Mouse (Mus musculus): Measurements from ENCODE around the gene Stard3. TPM values are rescaled to one million over a fixed set of nuclear protein-coding genes. Genes with fewer than 3 reads are reported as not detected.

Gene Stard3
- 5.3 and 8.1 TPM in 2 replicates for polyA plus RNA-seq (2012; ENCODE audit: insufficient read depth, insufficient read length, missing spikeins)

- Histone ChIP-seq H3K27ac (replicated peaks; ENCODE audit: low read depth, low read length) (peak within 1 kb of the TSS; percentile 96), H3K4me3 (ENCODE audit: insufficient read depth, low read depth, low read length) (peak within 1 kb of the TSS; percentile 95), H3K4me1 (ENCODE audit: control insufficient read depth, insufficient read depth, insufficient read length, low read length) (peaks cover 34% of the 10 kb centered on the region)
These were observed at the start of gene Stard3 for GRCm38 (mm10) chr11:98358161-98359083. Gene Stard3 (plus strand): TSS chr11:98358368.

GRCm38 (mm10) chr11:98313790-98314323, 44.3 kb upstream of the Stard3 start:
- Histone ChIP-seq H3K27ac (replicated peaks; ENCODE audit: low read depth, low read length) (no peak overlapping the region), H3K4me3 (ENCODE audit: insufficient read depth, low read depth, low read length) (no peak overlapping the region), H3K4me1 (ENCODE audit: control insufficient read depth, insufficient read depth, insufficient read length, low read length) (no peaks in the 10 kb centered on the region)

GRCm38 (mm10) chr11:98317479-98317878, 40.7 kb upstream of the Stard3 start:
- H3K4me1 ChIP-seq (ENCODE audit: control insufficient read depth, insufficient read depth, insufficient read length, low read length): no peaks in the 10 kb centered on the region
- H3K4me3 ChIP-seq (ENCODE audit: insufficient read depth, low read depth, low read length): no peak overlapping the region
- no peak overlapping the region for H3K27ac ChIP-seq (replicated peaks; ENCODE audit: low read depth, low read length)

- Histone ChIP-seq H3K27ac (replicated peaks; ENCODE audit: low read depth, low read length) (no peak overlapping the region), H3K4me1 (ENCODE audit: control insufficient read depth, insufficient read depth, insufficient read length, low read length) (no peaks in the 10 kb centered on the region), H3K4me3 (ENCODE audit: insufficient read depth, low read depth, low read length) (no peak overlapping the region)
These were observed 39.6 kb upstream of the Stard3 start for GRCm38 (mm10) chr11:98318421-98319116.

- no peak overlapping the region for H3K4me3 ChIP-seq (ENCODE audit: insufficient read depth, low read depth, low read length)
- H3K27ac ChIP-seq (replicated peaks; ENCODE audit: low read depth, low read length): no peak overlapping the region
- H3K4me1 ChIP-seq (ENCODE audit: control insufficient read depth, insufficient read depth, insufficient read length, low read length): no peaks in the 10 kb centered on the region
These were observed 39.0 kb upstream of the Stard3 start for GRCm38 (mm10) chr11:98319120-98319519.

GRCm38 (mm10) chr11:98319544-98319943, 38.6 kb upstream of the Stard3 start:
- no peak overlapping the region for H3K27ac ChIP-seq (replicated peaks; ENCODE audit: low read depth, low read length)
- no peaks in the 10 kb centered on the region for H3K4me1 ChIP-seq (ENCODE audit: control insufficient read depth, insufficient read depth, insufficient read length, low read length)
- no peak overlapping the region for H3K4me3 ChIP-seq (ENCODE audit: insufficient read depth, low read depth, low read length)

GRCm38 (mm10) chr11:98319944-98320343, 38.2 kb upstream of the Stard3 start:
- Histone ChIP-seq H3K4me1 (ENCODE audit: control insufficient read depth, insufficient read depth, insufficient read length, low read length) (no peaks in the 10 kb centered on the region), H3K27ac (replicated peaks; ENCODE audit: low read depth, low read length) (no peak overlapping the region), H3K4me3 (ENCODE audit: insufficient read depth, low read depth, low read length) (no peak overlapping the region)

GRCm38 (mm10) chr11:98320381-98320780, 37.8 kb upstream of the Stard3 start:
- H3K27ac ChIP-seq (replicated peaks; ENCODE audit: low read depth, low read length): no peak overlapping the region
- H3K4me1 ChIP-seq (ENCODE audit: control insufficient read depth, insufficient read depth, insufficient read length, low read length): no peaks in the 10 kb centered on the region
- no peak overlapping the region for H3K4me3 ChIP-seq (ENCODE audit: insufficient read depth, low read depth, low read length)

GRCm38 (mm10) chr11:98320806-98321676, 37.1 kb upstream of the Stard3 start:
- H3K27ac ChIP-seq (replicated peaks; ENCODE audit: low read depth, low read length): no peak overlapping the region
- no peak overlapping the region for H3K4me3 ChIP-seq (ENCODE audit: insufficient read depth, low read depth, low read length)
- H3K4me1 ChIP-seq (ENCODE audit: control insufficient read depth, insufficient read depth, insufficient read length, low read length): no peaks in the 10 kb centered on the region

GRCm38 (mm10) chr11:98321677-98322003, 36.5 kb upstream of the Stard3 start:
- Histone ChIP-seq H3K4me3 (ENCODE audit: insufficient read depth, low read depth, low read length) (no peak overlapping the region), H3K4me1 (ENCODE audit: control insufficient read depth, insufficient read depth, insufficient read length, low read length) (no peaks in the 10 kb centered on the region), H3K27ac (replicated peaks; ENCODE audit: low read depth, low read length) (no peak overlapping the region)

GRCm38 (mm10) chr11:98322159-98322558, 36.0 kb upstream of the Stard3 start:
- Histone ChIP-seq H3K4me1 (ENCODE audit: control insufficient read depth, insufficient read depth, insufficient read length, low read length) (no peaks in the 10 kb centered on the region), H3K27ac (replicated peaks; ENCODE audit: low read depth, low read length) (no peak overlapping the region), H3K4me3 (ENCODE audit: insufficient read depth, low read depth, low read length) (no peak overlapping the region)

- no peak overlapping the region for H3K27ac ChIP-seq (replicated peaks; ENCODE audit: low read depth, low read length)
- H3K4me3 ChIP-seq (ENCODE audit: insufficient read depth, low read depth, low read length): no peak overlapping the region
- no peaks in the 10 kb centered on the region; the same call in 1 of the 2 replicates for H3K4me1 ChIP-seq (ENCODE audit: control insufficient read depth, insufficient read depth, insufficient read length, low read length)
These were observed 34.9 kb upstream of the Stard3 start for GRCm38 (mm10) chr11:98323136-98323866.

- H3K27ac ChIP-seq (replicated peaks; ENCODE audit: low read depth, low read length): no peak overlapping the region
- no peaks in the 10 kb centered on the region; the same call in 1 of the 2 replicates for H3K4me1 ChIP-seq (ENCODE audit: control insufficient read depth, insufficient read depth, insufficient read length, low read length)
- H3K4me3 ChIP-seq (ENCODE audit: insufficient read depth, low read depth, low read length): no peak overlapping the region
These were observed 34.2 kb upstream of the Stard3 start for GRCm38 (mm10) chr11:98323933-98324332.

- no peak overlapping the region for H3K27ac ChIP-seq (replicated peaks; ENCODE audit: low read depth, low read length)
- H3K4me3 ChIP-seq (ENCODE audit: insufficient read depth, low read depth, low read length): no peak overlapping the region
- H3K4me1 ChIP-seq (ENCODE audit: control insufficient read depth, insufficient read depth, insufficient read length, low read length): no peaks in the 10 kb centered on the region; the same call in 1 of the 2 replicates
These were observed 32.9 kb upstream of the Stard3 start for GRCm38 (mm10) chr11:98325191-98325820.
